Mouse (Mus musculus) lung, embryonic 14.5 days (tissue): ENCODE results near the gene Sgcd. TPM values are rescaled to one million over a fixed set of nuclear protein-coding genes. Genes with fewer than 3 reads are reported as not detected.
A peak's percentile ranks its signal among the peaks of the same experiment; 100 is the strongest.

Source experiments
- ATAC-seq: fragments of 200-750 bp; cut with Nextera tagmentation; 2 replicates; pipeline ENCODE4 v1.8.0; 2017; ENCODE audit warnings: mild to moderate bottlenecking, moderate TSS enrichment, moderate library complexity; ENCODE audit not compliant: insufficient read depth
- DNase-seq: peaks from one replicate; pipeline ENCODE4 v3.0.0-alpha.2; 2015
- H3K27ac ChIP-seq: fragments of 300-500 bp; sonication (generic); 2 replicates; pipeline ENCODE4 v1.5.1; 2014; ENCODE audit warnings: low read depth, mild to moderate bottlenecking, moderate library complexity
- H3K27me3 ChIP-seq: fragments of 300-500 bp; sonication (generic); 2 replicates; pipeline ENCODE4 v1.6.1; 2014; ENCODE audit warnings: low read length, control low read depth; ENCODE audit not compliant: insufficient read depth
- H3K36me3 ChIP-seq: fragments of 300-500 bp; sonication (generic); 2 replicates; pipeline ENCODE4 v1.6.1; 2014; ENCODE audit warnings: control low read depth; ENCODE audit not compliant: insufficient read depth
- H3K4me1 ChIP-seq: fragments of 300-500 bp; sonication (generic); 2 replicates; pipeline ENCODE4 v1.6.1; 2014; ENCODE audit warnings: antibody characterized with exemption, control low read depth; ENCODE audit not compliant: insufficient read depth
- H3K4me2 ChIP-seq: fragments of 300-500 bp; sonication (generic); 2 replicates; pipeline ENCODE4 v1.6.1; 2014; ENCODE audit warnings: mild to moderate bottlenecking
- H3K4me3 ChIP-seq: fragments of 300-500 bp; sonication (generic); 2 replicates; pipeline ENCODE4 v1.5.1; 2014; ENCODE audit warnings: low read depth, low read length
- H3K9ac ChIP-seq: fragments of 300-500 bp; sonication (generic); 2 replicates; pipeline ENCODE4 v1.6.1; 2014
- H3K9me3 ChIP-seq: fragments of 300-500 bp; sonication (generic); 2 replicates; pipeline ENCODE4 v1.6.1; 2016; ENCODE audit warnings: low read depth, low read length, control low read depth
- CTCF ChIP-seq: IDR thresholded peaks from 2 replicates; pipeline ENCODE4 v1.5.1; 2016; ENCODE audit warnings: antibody characterized with exemption, low read depth
- WGBS: fragments of 180-500 bp; shearing (Covaris S2); extraction: QIAGEN DNeasy Blood & Tissue Kit; methylation state at CpG from one replicate; pipeline ENCODE4 v1.1.7; 2014; 5-methylcytosine and 5-hydroxymethylcytosine counted together
- polyA plus RNA-seq: library from polyadenylated mRNA; unstranded; fragments of >200 nt; fragmentation: Nextera tagmentation; extraction: Ambion mirVana; gene quantifications from 2 replicates; pipeline ENCODE4 v1.2.1, GENCODE M21; 2014

The Sgcd gene
- polyA plus RNA-seq, 1 experiment from 2014 or later = 2.5 TPM

DNA sequence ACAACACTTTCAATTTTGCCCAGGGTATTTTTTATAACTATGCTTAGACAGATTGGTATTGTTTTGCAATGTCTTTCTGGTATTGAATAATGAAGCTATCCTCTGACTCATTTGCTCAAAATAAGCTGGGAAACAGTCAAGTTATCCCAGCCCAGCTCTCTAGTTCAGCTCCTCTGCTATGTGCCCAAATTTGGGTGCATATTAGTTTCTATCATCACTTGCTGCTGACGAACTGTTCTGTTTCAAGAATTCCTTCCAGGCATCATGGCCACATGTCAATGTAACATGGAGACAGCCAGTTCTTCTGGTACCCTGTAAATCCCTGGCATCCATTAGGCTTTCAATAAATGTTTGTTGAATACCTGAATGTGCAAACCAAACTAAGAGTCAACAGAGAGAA is 849.5 kb downstream of the Sgcd start:
- Histone ChIP-seq H3K9ac (no peak overlapping the region), H3K36me3 (no peaks in the 10 kb centered on the region), H3K4me1 (no peaks in the 10 kb centered on the region), H3K4me2 (no peak overlapping the region), H3K9me3 (no peaks in the 10 kb centered on the region), H3K4me3 (no peak overlapping the region), H3K27ac (no peak overlapping the region), H3K27me3 (no peaks in the 10 kb centered on the region)
- 50% methylated on average over 1 of the region's 1 CpGs for WGBS
- TF ChIP-seq CTCF = no peak
- DNase-seq (no peak), ATAC-seq (no peak)

DNA sequence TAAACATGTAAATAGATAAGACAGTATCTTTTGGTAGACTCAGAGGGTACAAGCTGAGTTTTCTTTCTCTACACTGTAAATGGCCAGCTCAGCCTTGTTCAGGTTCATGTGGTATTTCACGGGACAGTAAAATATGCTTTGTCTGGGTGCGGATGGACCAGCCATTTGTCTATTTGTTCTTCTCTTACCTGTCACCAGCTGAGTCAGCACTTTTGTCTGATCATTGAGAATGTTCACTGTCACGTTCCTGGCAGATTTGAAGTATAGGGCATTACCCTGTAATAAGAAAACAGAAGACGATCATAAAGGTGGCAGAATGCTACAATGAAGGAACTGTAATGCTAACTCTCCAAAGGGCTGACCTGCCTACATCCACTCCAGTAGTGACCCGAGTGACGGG is 856.4 kb downstream of the Sgcd start:
- DNase-seq (no peak), ATAC-seq (no peak)
- H3K27me3 ChIP-seq = no peaks in the 10 kb centered on the region
- no peaks in the 10 kb centered on the region for H3K9me3 ChIP-seq
- H3K36me3 ChIP-seq = no peaks in the 10 kb centered on the region
- 85% methylated on average over 6 of the region's 6 CpGs for WGBS
- H3K4me1 ChIP-seq = no peaks in the 10 kb centered on the region
- no peak overlapping the region for H3K27ac ChIP-seq
- no peak overlapping the region for H3K4me2 ChIP-seq
- H3K4me3 ChIP-seq = no peak overlapping the region
- no peak for TF ChIP-seq CTCF
- no peak overlapping the region for H3K9ac ChIP-seq

DNA sequence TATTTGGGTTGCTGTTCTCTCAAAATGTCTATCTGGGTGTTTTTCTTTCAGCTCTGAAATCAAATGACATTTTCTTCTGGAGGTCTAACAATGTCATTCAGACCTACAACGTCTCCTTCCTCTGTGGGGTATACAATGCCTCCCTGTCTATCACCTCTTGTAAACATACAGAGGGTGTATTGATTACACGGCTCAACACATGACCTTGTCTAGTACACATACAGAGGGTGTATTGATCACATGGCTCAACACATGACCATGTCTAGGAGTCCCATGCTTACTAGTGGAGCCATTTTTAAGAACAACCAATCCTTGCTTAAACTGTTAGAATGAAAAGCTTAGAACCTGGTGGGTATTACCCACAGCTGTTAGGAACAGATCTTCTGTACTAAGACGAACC is 858.3 kb downstream of the Sgcd start:
- ATAC-seq (no peak), DNase-seq (no peak)
- H3K27ac ChIP-seq = no peak overlapping the region
- no peak overlapping the region for H3K4me3 ChIP-seq
- TF ChIP-seq CTCF = no peak
- no peaks in the 10 kb centered on the region for H3K4me1 ChIP-seq
- no peak overlapping the region for H3K4me2 ChIP-seq
- H3K27me3 ChIP-seq = no peaks in the 10 kb centered on the region
- H3K9me3 ChIP-seq = no peaks in the 10 kb centered on the region
- WGBS = 58% methylated on average over 3 of the region's 3 CpGs
- no peak overlapping the region for H3K9ac ChIP-seq
- H3K36me3 ChIP-seq = no peaks in the 10 kb centered on the region

DNA sequence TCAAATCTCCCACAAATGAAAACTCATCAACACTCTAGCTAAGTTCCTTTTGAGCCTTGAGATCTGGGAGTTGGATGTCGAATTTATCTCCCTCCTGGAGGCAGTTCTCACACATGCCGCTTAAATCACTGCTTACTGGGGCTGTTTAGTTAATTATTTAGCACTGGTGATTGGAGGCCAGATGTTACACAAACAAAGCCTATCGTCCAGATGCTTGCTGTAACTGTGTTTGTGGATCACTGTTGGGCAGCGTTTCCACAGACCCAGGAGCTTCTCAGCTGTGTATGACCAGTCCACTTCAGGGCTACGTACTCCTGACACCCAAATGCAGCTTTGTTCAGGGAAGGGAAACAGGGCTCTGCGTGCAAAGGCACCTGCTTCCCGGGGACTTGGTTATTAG is 858.8 kb downstream of the Sgcd start:
- Histone ChIP-seq H3K9ac (no peak overlapping the region), H3K9me3 (no peaks in the 10 kb centered on the region), H3K4me2 (no peak overlapping the region), H3K27ac (no peak overlapping the region), H3K27me3 (no peaks in the 10 kb centered on the region), H3K4me3 (no peak overlapping the region), H3K4me1 (no peaks in the 10 kb centered on the region), H3K36me3 (no peaks in the 10 kb centered on the region)
- ATAC-seq = no peak
- TF ChIP-seq CTCF = no peak
- no peak for DNase-seq
- WGBS = 48% methylated on average over 7 of the region's 7 CpGs

DNA sequence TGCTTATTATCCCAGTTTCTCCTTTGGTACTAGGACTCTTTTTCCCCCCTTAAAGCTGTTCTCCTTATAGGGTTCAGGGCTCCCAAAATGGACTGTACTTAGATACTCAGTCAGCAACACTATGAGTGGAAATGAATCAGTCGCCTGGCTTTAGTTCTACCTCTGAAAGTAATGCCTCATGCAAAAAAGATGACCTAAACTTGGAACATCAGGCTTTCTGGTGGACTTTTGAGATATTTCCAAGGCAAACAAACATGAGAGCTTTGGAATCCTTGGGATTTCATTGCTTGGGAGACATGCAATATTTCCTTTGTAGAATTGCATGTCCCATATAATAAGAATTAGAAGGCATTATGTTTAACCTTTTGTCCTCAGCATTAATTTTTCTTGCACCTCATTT is 859.6 kb downstream of the Sgcd start:
- no peak for TF ChIP-seq CTCF
- WGBS = 76% methylated on average over 1 of the region's 1 CpGs

DNA sequence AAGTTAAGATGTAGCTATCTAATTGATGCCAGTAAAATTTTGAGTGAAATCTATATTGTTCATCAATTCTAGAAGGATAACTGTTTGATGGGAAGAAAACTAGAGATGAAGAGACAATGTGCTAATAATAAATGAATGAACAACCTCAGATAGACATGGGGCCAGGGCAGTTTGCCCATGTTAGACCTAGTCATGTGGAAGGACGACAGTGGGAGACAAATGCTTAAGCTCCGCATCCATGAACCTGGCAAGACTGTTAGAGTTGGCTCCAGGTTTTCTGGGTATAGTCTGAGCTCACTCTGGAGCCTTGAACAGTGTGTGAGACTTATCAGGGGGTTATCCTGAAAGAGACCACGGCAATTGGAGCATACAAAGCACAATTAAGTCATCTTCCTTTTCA is 860.4 kb downstream of the Sgcd start:
- no peak for TF ChIP-seq CTCF
- Histone ChIP-seq H3K4me2 (no peak overlapping the region), H3K9me3 (no peaks in the 10 kb centered on the region), H3K27me3 (no peaks in the 10 kb centered on the region), H3K4me1 (no peaks in the 10 kb centered on the region), H3K9ac (no peak overlapping the region), H3K4me3 (no peak overlapping the region), H3K36me3 (no peaks in the 10 kb centered on the region), H3K27ac (no peak overlapping the region)
- no peak for ATAC-seq
- no peak for DNase-seq
- 78% methylated on average over 3 of the region's 3 CpGs for WGBS

More for the DNA sequence above, 859.6 kb downstream of the Sgcd start:
- H3K27me3 ChIP-seq = no peaks in the 10 kb centered on the region
- H3K4me1 ChIP-seq = no peaks in the 10 kb centered on the region
- H3K4me2 ChIP-seq = no peak overlapping the region
- H3K9me3 ChIP-seq = no peaks in the 10 kb centered on the region
- no peak overlapping the region for H3K27ac ChIP-seq
- DNase-seq (no peak), ATAC-seq (no peak)
- no peak overlapping the region for H3K4me3 ChIP-seq
- no peaks in the 10 kb centered on the region for H3K36me3 ChIP-seq
- H3K9ac ChIP-seq = no peak overlapping the region

DNA sequence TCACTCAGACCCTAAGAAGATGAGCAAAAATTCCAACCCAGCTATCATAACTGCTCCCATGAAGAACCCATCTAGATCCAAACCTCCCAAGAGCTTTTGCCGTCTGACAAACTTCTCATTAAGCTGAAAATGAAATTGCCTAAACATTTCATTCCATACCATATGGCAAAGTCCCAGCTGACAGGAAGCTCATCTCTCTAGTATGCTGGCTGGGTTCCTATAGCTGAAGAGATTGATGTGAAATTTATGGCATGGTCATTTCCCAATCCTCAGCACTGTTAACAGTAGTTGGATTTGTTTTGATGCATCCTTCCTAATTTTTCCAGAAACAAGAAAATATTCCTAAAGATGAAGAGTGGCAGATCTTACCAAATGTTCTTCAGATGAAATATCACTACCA is 867.9 kb downstream of the Sgcd start:
- no peaks in the 10 kb centered on the region for H3K4me1 ChIP-seq
- TF ChIP-seq CTCF = no peak
- no peaks in the 10 kb centered on the region for H3K27me3 ChIP-seq
- ATAC-seq (no peak), DNase-seq (peak; percentile 54)
- H3K4me3 ChIP-seq = no peak overlapping the region
- H3K9ac ChIP-seq = no peak overlapping the region
- H3K9me3 ChIP-seq = no peaks in the 10 kb centered on the region
- H3K4me2 ChIP-seq = no peak overlapping the region
- no peaks in the 10 kb centered on the region for H3K36me3 ChIP-seq
- WGBS = 27% methylated on average over 1 of the region's 1 CpGs
- H3K27ac ChIP-seq = no peak overlapping the region

DNA sequence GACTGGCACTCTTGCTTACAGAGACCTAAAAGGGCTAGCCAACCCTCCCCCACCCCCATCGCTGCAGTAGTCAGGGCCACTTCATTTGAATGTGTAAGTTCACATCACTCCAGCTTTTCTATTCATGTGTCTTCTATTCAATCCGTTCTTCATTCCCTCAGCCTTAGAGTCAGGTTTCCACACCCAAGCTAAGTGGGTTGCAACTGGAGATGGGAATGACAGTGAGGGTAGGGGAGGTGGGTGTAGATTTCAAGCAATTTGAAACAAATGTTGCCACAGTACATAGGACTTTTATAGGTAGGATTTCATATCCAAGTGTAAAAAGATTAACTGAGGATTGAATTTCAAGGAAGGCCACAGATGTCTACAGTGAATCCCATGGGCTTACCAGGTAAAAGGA is 870.9 kb downstream of the Sgcd start:
- no peak for ATAC-seq
- no peak overlapping the region for H3K4me3 ChIP-seq
- no peak for TF ChIP-seq CTCF
- H3K4me2 ChIP-seq = no peak overlapping the region
- H3K9ac ChIP-seq = no peak overlapping the region
- H3K4me1 ChIP-seq = no peaks in the 10 kb centered on the region
- H3K9me3 ChIP-seq = no peaks in the 10 kb centered on the region
- no peak for DNase-seq
- 63% methylated on average over 2 of the region's 2 CpGs for WGBS
- no peak overlapping the region for H3K27ac ChIP-seq
- no peaks in the 10 kb centered on the region for H3K27me3 ChIP-seq
- H3K36me3 ChIP-seq = no peaks in the 10 kb centered on the region
